17 mouse cellular contexts compared by ENCODE assay signal in genomic region chr1:176310174-176310573, GRCm38 (mm10). TPM values are rescaled to one million over a fixed set of nuclear protein-coding genes. Genes with fewer than 3 reads are reported as not detected.
"Had no signal": no experiment of that assay in that cellular context is flagged by ENCODE, and none has a peak within 500 bp of the region (broad histone marks: within the 10 kb centered on the region; RNA-seq: fewer than 3 reads in every experiment).

No protein-coding gene starts in this region.

- ATAC-seq: liver, postnatal 0 days; lung, postnatal 0 days; midbrain, embryonic 13.5 days; midbrain, embryonic 15.5 days had no signal

- H3K27me3 ChIP-seq: lung, embryonic 15.5 days; midbrain, embryonic 13.5 days; midbrain, embryonic 15.5 days; neural tube, embryonic 12.5 days; stomach, embryonic 15.5 days had no signal

- H3K4me1 ChIP-seq: lung, embryonic 15.5 days; midbrain, embryonic 13.5 days; midbrain, embryonic 15.5 days; stomach, embryonic 15.5 days had no signal

- H3K4me3 ChIP-seq: lung, embryonic 15.5 days; midbrain, embryonic 13.5 days; midbrain, embryonic 15.5 days; neural tube, embryonic 12.5 days; stomach, embryonic 15.5 days had no signal

- H3K9ac ChIP-seq: liver, postnatal 0 days; lung, embryonic 15.5 days; midbrain, embryonic 13.5 days; midbrain, embryonic 15.5 days; neural tube, embryonic 12.5 days; stomach, embryonic 15.5 days had no signal

- H3K9me3 ChIP-seq: lung, embryonic 15.5 days; midbrain, embryonic 13.5 days; midbrain, embryonic 15.5 days; neural tube, embryonic 12.5 days; stomach, embryonic 15.5 days had no signal

- DNase-seq: liver, postnatal 0 days; lung, adult 2 months; lung, postnatal 4 days; right cerebral cortex, postnatal 14 days; thymus, adult 2 months; thymus, postnatal 25 days; thymus, postnatal 4 days had no signal

- H3K4me2 ChIP-seq: lung, embryonic 15.5 days; midbrain, embryonic 11.5 days; midbrain, embryonic 13.5 days; midbrain, embryonic 15.5 days; neural tube, embryonic 12.5 days; stomach, embryonic 15.5 days had no signal

- H3K27ac ChIP-seq: lung, embryonic 15.5 days; midbrain, embryonic 13.5 days; midbrain, embryonic 15.5 days; neural tube, embryonic 12.5 days; stomach, embryonic 15.5 days; stomach, postnatal 0 days had no signal

- H3K36me3 ChIP-seq: lung, embryonic 15.5 days; midbrain, embryonic 13.5 days; midbrain, embryonic 15.5 days; neural tube, embryonic 12.5 days; stomach, embryonic 15.5 days had no signal

RNA-seq across cellular contexts. Expression of gene Pld5, which starts 35.1 kb away (rescaled TPM):
- polyA plus RNA-seq: liver, postnatal 0 days; lung, adult 2 months; spleen, adult 2 months; testis, adult 2 months had no signal
